Mouse (Mus musculus): ENCODE data around the gene Gapdhs.
"Not testable (repeated sequence)": the region's sequence is repeated elsewhere in the genome, so short reads cannot be mapped to it uniquely, and the experiment has no call there.

- not testable (repeated sequence) for TF ChIP-seq CTCF (IDR thresholded peaks at IDR 0.05; ENCODE audit: low read depth, low read length); GATA1 (IDR thresholded peaks at IDR 0.05; ENCODE audit: borderline replicate concordance, low read length); TAL1 (conservative IDR thresholded peaks at IDR 0.05; ENCODE audit: low read depth, low read length)
Observed at GRCm38 (mm10) chr7:30730064-30730722, 13.3 kb downstream of the Gapdhs start.

Measured in G1E (cell line).